Mouse (Mus musculus): Measurements from ENCODE around the gene Mesp2.

GRCm38 (mm10) chr7:79761124-79761876 is 49.2 kb upstream of the Mesp2 start:
- TF ChIP-seq POLR2A (IDR thresholded peaks at IDR 0.05; ENCODE audit: control insufficient read depth, extremely low read depth, insufficient read depth, low read length, poor library complexity), result no peak
- no peak for TF ChIP-seq CTCF (IDR thresholded peaks at IDR 0.05; ENCODE audit: borderline replicate concordance, control insufficient read depth, extremely low read depth, insufficient read depth, low read length, poor library complexity)

Data from thymus, adult 2 months (tissue).